In genomic region chr1:187841629-187842028, GRCm38 (mm10) we compare ENCODE assay signal across 13 mouse cellular contexts.
"Had no signal": no experiment of that assay in that cellular context is flagged by ENCODE, and none has a peak within 500 bp of the region (broad histone marks: within the 10 kb centered on the region; RNA-seq: fewer than 3 reads in every experiment).

No protein-coding gene starts in this region.

- H3K4me2 ChIP-seq: limb, embryonic 13.5 days; neural tube, embryonic 13.5 days; stomach, embryonic 15.5 days had no signal

- H3K4me1 ChIP-seq: neural tube, embryonic 13.5 days had no signal

- H3K36me3 ChIP-seq: limb, embryonic 13.5 days; midbrain, embryonic 10.5 days; neural tube, embryonic 13.5 days; stomach, embryonic 15.5 days had no signal

- H3K4me3 ChIP-seq: limb, embryonic 13.5 days; midbrain, embryonic 10.5 days; neural tube, embryonic 13.5 days; stomach, embryonic 15.5 days had no signal

- H3K9ac ChIP-seq: limb, embryonic 13.5 days; liver, embryonic 14.5 days; neural tube, embryonic 13.5 days; stomach, embryonic 15.5 days had no signal

- H3K9me3 ChIP-seq: limb, embryonic 13.5 days; midbrain, embryonic 10.5 days; neural tube, embryonic 13.5 days; stomach, embryonic 15.5 days had no signal

- ATAC-seq: lung, postnatal 0 days; midbrain, embryonic 16.5 days had no signal

- H3K27me3 ChIP-seq: limb, embryonic 13.5 days; neural tube, embryonic 13.5 days; stomach, embryonic 15.5 days had no signal

- H3K27ac ChIP-seq: limb, embryonic 13.5 days; liver, embryonic 14.5 days; midbrain, embryonic 10.5 days; neural tube, embryonic 13.5 days; stomach, embryonic 15.5 days had no signal

- DNase-seq: kidney, postnatal 10 days; left cerebral cortex, postnatal 4 days; lung, adult 2 months; lung, postnatal 36 days; retina, postnatal 1 day; thymus, postnatal 4 days had no signal
